Mouse (Mus musculus) ES-E14 (cell line): ENCODE measurements around the gene Ndufaf8. TPM values are rescaled to one million over a fixed set of nuclear protein-coding genes. Genes with fewer than 3 reads are reported as not detected.

ENCODE experiments used
- DNase-seq: peaks from one replicate; pipeline ENCODE4 v3.0.0-alpha.2; 2013; ENCODE audit warnings: low read depth, low spot score
- H3K27ac ChIP-seq: 2 replicates; pipeline ENCODE4 v1.5.1; 2012; ENCODE audit warnings: low read depth, mild to moderate bottlenecking, low read length, moderate library complexity, mixed read lengths; ENCODE audit not compliant: poor library complexity, insufficient read depth, severe bottlenecking
- H3K36me3 ChIP-seq: 2 replicates; pipeline ENCODE4 v1.6.1; 2012; ENCODE audit warnings: mild to moderate bottlenecking, low read length, moderate library complexity, mixed read lengths; ENCODE audit not compliant: control insufficient read depth, poor library complexity, insufficient read depth, severe bottlenecking
- H3K4me1 ChIP-seq, 2 experiments: fragments of 150-350 bp in 1 of 2; sonication (generic) in 1 of 2; 2 replicates each; pipeline ENCODE4 v1.6.1; 2012; ENCODE audit warnings: low read length in 2 of 2, mild to moderate bottlenecking in 1 of 2, mixed read lengths in 1 of 2; ENCODE audit not compliant: control insufficient read depth in 2 of 2, insufficient read depth in 2 of 2, poor library complexity in 1 of 2
- H3K4me3 ChIP-seq, 2 experiments: fragments of 150-350 bp in 1 of 2; sonication (generic) in 1 of 2; 2 replicates each; pipeline ENCODE4 v1.5.1; 2012; ENCODE audit warnings: low read length in 2 of 2, low read depth in 1 of 2, mild to moderate bottlenecking in 1 of 2, mixed read lengths in 1 of 2; ENCODE audit not compliant: insufficient read depth in 1 of 2, poor library complexity in 1 of 2, severe bottlenecking in 1 of 2
- H3K9ac ChIP-seq: 2 replicates; pipeline ENCODE4 v1.6.1; 2012; ENCODE audit warnings: low read depth, mild to moderate bottlenecking, low read length, mixed read lengths; ENCODE audit not compliant: poor library complexity, insufficient read depth, severe bottlenecking
- H3K9me3 ChIP-seq: fragments of 150-350 bp; sonication (generic); 2 replicates; pipeline ENCODE4 v1.6.1; 2012; ENCODE audit warnings: low read depth, mild to moderate bottlenecking, low read length; ENCODE audit not compliant: control insufficient read depth, insufficient read depth
- CHD2 ChIP-seq: IDR thresholded peaks from 2 replicates; pipeline ENCODE4 v1.6.1; 2014; ENCODE audit warnings: mild to moderate bottlenecking, low read depth, low read length, inconsistent platforms
- HCFC1 ChIP-seq: IDR thresholded peaks from 2 replicates; pipeline ENCODE4 v1.6.1; 2012; ENCODE audit warnings: low read length, inconsistent platforms, borderline replicate concordance; ENCODE audit not compliant: insufficient read depth
- MAFK ChIP-seq: IDR thresholded peaks from 2 replicates; pipeline ENCODE4 v1.6.1; 2014; ENCODE audit warnings: mild to moderate bottlenecking, low read depth, low read length, inconsistent platforms; ENCODE audit not compliant: insufficient read depth
- ZC3H11A ChIP-seq: IDR thresholded peaks from 2 replicates; pipeline ENCODE4 v1.6.1; 2012; ENCODE audit warnings: low read depth, mild to moderate bottlenecking, inconsistent platforms, low read length, borderline replicate concordance
- ZNF384 ChIP-seq: IDR thresholded peaks from 2 replicates; pipeline ENCODE4 v1.6.1; 2012; ENCODE audit warnings: low read depth, low read length, inconsistent platforms
- in situ Hi-C, 2 experiments: fragments of 600-800 bp; cut with MboI; formaldehyde crosslinking; loops; one replicate each; pipeline ENCODE4 v1.15.1; 2025; ENCODE audit warnings: low sequenced_read_pairs in 2 of 2, inconsistent platforms in 1 of 2; ENCODE audit not compliant: unreplicated experiment in 2 of 2
- total RNA-seq: library from RNA; depleted of rRNA; stranded (reverse); fragments of 300-350 nt; gene quantifications from 2 replicates; pipeline ENCODE4 v1.2.3, GENCODE M21; 2012

The Ndufaf8 gene
- total RNA-seq, 1 experiment, result 49.3 TPM

DNA sequence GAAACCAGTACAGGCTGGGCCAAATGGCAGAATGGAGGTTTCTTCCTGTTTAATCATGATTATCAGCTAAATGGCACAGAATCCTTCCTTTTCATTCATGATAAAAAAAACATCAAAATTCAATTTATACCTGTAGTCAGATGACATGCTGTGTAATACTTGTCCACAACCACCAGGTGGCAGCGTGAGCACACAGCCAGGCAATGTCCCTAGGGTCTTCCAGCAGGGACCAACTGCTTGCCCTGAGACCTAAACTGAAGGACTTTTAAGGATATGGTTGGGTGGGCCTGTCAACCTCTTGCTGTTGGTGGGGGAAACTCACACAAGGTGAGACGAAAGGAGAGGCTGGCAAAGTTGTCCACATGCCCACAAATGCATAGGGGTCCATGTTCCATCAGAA, 12.3 kb downstream of the Ndufaf8 start:
- Histone ChIP-seq H3K9ac (no peak overlapping the region), H3K36me3 (peaks cover 18% of the 10 kb centered on the region; the same call in 1 of the 2 replicates), H3K4me3 (no peak overlapping the region), H3K9me3 (no peaks in the 10 kb centered on the region), H3K4me1 (peaks cover 0 to 16% of the 10 kb centered on the region in 2 experiments; a peak in 2 of 4 replicates), H3K27ac (no peak overlapping the region)
- in situ Hi-C loops, result loop anchor here in 1 of 2 experiments (10.0 kb wide), 1 partner anchor 94 kb away; no protein-coding TSS in a partner anchor
- TF ChIP-seq ZNF384 (no peak), ZC3H11A (0 out of 2 replicates have a peak, but pooled peaks have one; percentile 8)
- DNase-seq, result no peak

DNA sequence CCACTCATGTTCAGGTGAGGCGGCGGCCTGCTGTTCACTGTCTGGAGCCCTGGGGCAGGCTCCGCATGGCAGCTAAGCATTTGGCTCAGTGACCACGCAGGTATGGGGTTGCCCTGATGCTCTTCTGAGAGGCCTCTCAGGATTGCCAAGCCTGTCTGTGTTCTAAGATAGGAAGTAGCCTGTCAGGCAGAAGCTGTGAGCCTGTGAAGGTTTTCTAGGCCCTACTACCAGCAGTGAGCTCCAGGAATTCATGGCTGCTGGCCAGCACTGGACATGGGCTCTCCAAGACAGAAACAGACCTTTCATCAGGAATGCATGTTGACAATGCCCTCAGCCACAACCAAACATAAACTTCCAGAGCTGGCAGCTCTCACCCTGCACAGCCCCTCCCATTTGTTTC, 13.4 kb downstream of the Ndufaf8 start:
- H3K4me3 ChIP-seq, result no peak overlapping the region
- H3K9ac ChIP-seq, result no peak overlapping the region
- TF ChIP-seq ZC3H11A, result no peak
- TF ChIP-seq CHD2, result no peak
- no peak for TF ChIP-seq ZNF384
- no peak for TF ChIP-seq HCFC1
- no peak for TF ChIP-seq MAFK
- no peaks in the 10 kb centered on the region for H3K9me3 ChIP-seq
- peaks cover 0 to 16% of the 10 kb centered on the region in 2 experiments; a peak in 2 of 4 replicates for H3K4me1 ChIP-seq
- H3K27ac ChIP-seq, result no peak overlapping the region
- in situ Hi-C loops, result loop anchor here in 1 of 2 experiments (10.0 kb wide), 1 partner anchor 93 kb away; no protein-coding TSS in a partner anchor
- DNase-seq, result no peak
- H3K36me3 ChIP-seq, result peaks cover 21% of the 10 kb centered on the region; the same call in 1 of the 2 replicates

DNA sequence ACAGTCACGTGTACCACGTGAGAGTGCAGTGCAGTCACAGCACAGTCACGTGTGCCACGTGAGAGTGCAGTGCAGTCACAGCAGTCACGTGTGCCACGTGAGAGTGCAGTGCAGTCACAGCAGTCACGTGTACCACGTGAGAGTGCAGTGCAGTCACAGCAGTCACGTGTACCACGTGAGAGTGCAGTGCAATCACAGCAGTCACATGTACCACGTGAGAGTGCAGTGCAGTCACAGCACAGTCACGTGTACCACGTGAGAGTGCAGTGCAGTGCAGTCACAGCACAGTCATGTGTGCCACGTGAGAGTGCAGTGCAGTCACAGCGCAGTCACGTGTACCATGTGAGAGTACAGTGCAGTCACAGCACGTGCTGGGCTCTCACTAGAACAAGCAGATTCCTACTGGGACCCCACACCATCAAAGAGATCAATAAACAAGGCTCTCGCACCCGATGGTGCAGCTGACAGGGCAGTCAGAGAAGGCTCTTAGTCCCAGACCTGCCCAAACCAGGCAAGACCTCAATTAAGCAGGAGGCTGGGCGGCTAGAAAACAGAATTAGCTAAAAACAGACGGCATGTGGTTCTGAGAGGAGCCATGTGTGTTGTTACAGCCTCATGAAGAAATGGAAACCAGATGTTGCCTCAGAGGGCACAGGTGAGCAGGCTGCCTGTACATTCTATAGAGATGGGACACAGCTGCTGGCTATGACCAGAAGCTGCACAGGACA, 15.9 kb downstream of the Ndufaf8 start:
- Histone ChIP-seq H3K4me3 (no peak overlapping the region), H3K36me3 (peaks cover 21% of the 10 kb centered on the region; the same call in 1 of the 2 replicates), H3K9me3 (no peaks in the 10 kb centered on the region), H3K4me1 (peaks cover 0 to 9% of the 10 kb centered on the region in 2 experiments; a peak in 1 of 4 replicates), H3K27ac (no peak overlapping the region), H3K9ac (no peak overlapping the region)
- DNase-seq, result no peak
- in situ Hi-C loops, result loop anchor here in 1 of 2 experiments (10.0 kb wide), 1 partner anchor 90 kb away; no protein-coding TSS in a partner anchor
- TF ChIP-seq HCFC1, result no peak
- TF ChIP-seq ZC3H11A, result no peak
- TF ChIP-seq CHD2, result no peak
- no peak for TF ChIP-seq ZNF384
- TF ChIP-seq MAFK, result no peak

DNA sequence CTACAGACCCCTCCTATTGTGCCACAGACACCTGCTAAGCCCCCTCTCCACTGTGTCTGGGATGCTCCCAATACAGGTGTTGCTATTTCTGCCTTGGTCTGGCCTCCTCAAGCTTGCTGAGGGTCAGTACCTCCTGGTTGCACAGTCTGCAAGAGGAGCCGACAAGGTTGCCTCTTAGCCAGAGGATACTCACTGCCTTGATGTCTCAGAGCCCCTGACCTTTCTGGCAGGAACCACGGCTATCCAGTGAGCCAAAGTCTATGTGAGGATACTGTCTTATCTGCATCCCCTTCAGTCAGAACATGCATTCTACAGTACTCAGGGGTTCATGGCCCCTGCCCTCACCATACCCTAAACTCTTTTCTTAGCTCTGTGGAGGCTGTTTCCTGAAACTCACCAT, 18.9 kb downstream of the Ndufaf8 start:
- no peak for DNase-seq
- no peaks in the 10 kb centered on the region for H3K9me3 ChIP-seq
- no peak overlapping the region for H3K4me3 ChIP-seq
- H3K36me3 ChIP-seq, result peaks cover 27% of the 10 kb centered on the region; the same call in 1 of the 2 replicates
- in situ Hi-C loops, result loop anchor here in 1 of 2 experiments (10.0 kb wide), 1 partner anchor 87 kb away; no protein-coding TSS in a partner anchor
- TF ChIP-seq ZNF384, result no peak
- TF ChIP-seq HCFC1, result no peak
- no peak for TF ChIP-seq MAFK
- TF ChIP-seq ZC3H11A, result no peak
- no peak for TF ChIP-seq CHD2
- H3K9ac ChIP-seq, result no peak overlapping the region
- no peak overlapping the region for H3K27ac ChIP-seq
- peaks cover 0 to 7% of the 10 kb centered on the region in 2 experiments; a peak in 1 of 4 replicates for H3K4me1 ChIP-seq
